Mouse (Mus musculus) intestine, embryonic 15.5 days (tissue): ENCODE measurements around the gene Acly. TPM values are rescaled to one million over a fixed set of nuclear protein-coding genes. Genes with fewer than 3 reads are reported as not detected.
A peak's percentile ranks its signal among the peaks of the same experiment; 100 is the strongest.

Experiments
- ATAC-seq: fragments of 200-750 bp; cut with Nextera tagmentation; 2 replicates; pipeline ENCODE4 v1.8.0; 2017; ENCODE audit warnings: moderate TSS enrichment, moderate library complexity
- H3K27ac ChIP-seq: fragments of 300-500 bp; sonication (generic); 2 replicates; pipeline ENCODE4 v1.5.1; 2015; ENCODE audit warnings: mild to moderate bottlenecking, inconsistent platforms
- H3K27me3 ChIP-seq: fragments of 300-500 bp; sonication (generic); replicated peaks from 2 replicates; pipeline ENCODE4 v1.6.1; 2015; ENCODE audit warnings: inconsistent platforms
- H3K36me3 ChIP-seq: fragments of 300-500 bp; sonication (generic); 2 replicates; pipeline ENCODE4 v1.6.1; 2015; ENCODE audit warnings: inconsistent platforms
- H3K4me1 ChIP-seq: fragments of 300-500 bp; sonication (generic); replicated peaks from 2 replicates; pipeline ENCODE4 v1.6.1; 2015; ENCODE audit warnings: inconsistent platforms
- H3K4me2 ChIP-seq: fragments of 300-500 bp; sonication (generic); replicated peaks from 2 replicates; pipeline ENCODE4 v1.6.1; 2015; ENCODE audit warnings: mild to moderate bottlenecking, inconsistent platforms
- H3K4me3 ChIP-seq: fragments of 300-500 bp; sonication (generic); replicated peaks from 2 replicates; pipeline ENCODE4 v1.5.1; 2015; ENCODE audit warnings: inconsistent platforms
- H3K9ac ChIP-seq: fragments of 300-500 bp; sonication (generic); 2 replicates; pipeline ENCODE4 v1.6.1; 2015; ENCODE audit warnings: inconsistent platforms
- H3K9me3 ChIP-seq: fragments of 300-500 bp; sonication (generic); 2 replicates; pipeline ENCODE4 v1.6.1; 2016; ENCODE audit warnings: inconsistent platforms
- WGBS: fragments of 180-500 bp; shearing (Covaris S2); methylation state at CpG from one replicate; pipeline ENCODE4 v1.1.7; 2015; 5-methylcytosine and 5-hydroxymethylcytosine counted together
- polyA plus RNA-seq: library from polyadenylated mRNA; unstranded; fragments of >200 nt; fragmentation: Nextera tagmentation; extraction: Ambion mirVana; gene quantifications from 2 replicates; pipeline ENCODE4 v1.2.1, GENCODE M21; 2015

Acly gene
- polyA plus RNA-seq, 1 experiment from 2014 or later, result 153 TPM

GRCm38 (mm10) chr11:100500241-100500640 lies 27.6 kb downstream of the Acly start:
- H3K27ac ChIP-seq, result no peak overlapping the region
- WGBS, result 87% methylated on average over 3 of the region's 3 CpGs
- H3K9ac ChIP-seq, result no peak overlapping the region
- H3K4me2 ChIP-seq, result no peak overlapping the region
- no peaks in the 10 kb centered on the region for H3K27me3 ChIP-seq
- H3K9me3 ChIP-seq, result no peaks in the 10 kb centered on the region
- peaks cover 71% of the 10 kb centered on the region for H3K36me3 ChIP-seq
- ATAC-seq, result no peak
- H3K4me3 ChIP-seq, result no peak overlapping the region
- H3K4me1 ChIP-seq, result no peaks in the 10 kb centered on the region

DNA sequence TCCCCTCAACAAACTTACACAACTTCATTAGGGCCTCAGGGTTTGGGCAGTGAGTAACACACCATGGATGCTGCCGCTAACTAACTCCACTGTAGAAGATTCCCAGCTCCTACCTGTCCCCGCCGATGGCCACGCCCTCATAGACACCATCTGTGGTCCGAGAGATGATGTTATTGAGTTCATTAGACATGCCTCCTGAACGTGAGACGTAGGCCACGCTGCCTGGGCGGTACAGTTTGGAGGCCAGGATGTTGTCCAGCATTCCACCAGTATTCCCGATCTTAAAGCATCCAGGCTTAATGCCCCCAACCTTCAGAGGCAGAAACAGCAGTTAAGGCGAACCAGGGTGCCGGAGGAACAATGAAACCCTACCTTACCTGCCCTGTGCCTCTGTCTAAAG lies 34.0 kb downstream of the Acly start:
- no peaks in the 10 kb centered on the region for H3K4me1 ChIP-seq
- H3K27ac ChIP-seq, result no peak overlapping the region
- peaks cover 64% of the 10 kb centered on the region for H3K36me3 ChIP-seq
- H3K4me2 ChIP-seq, result no peak overlapping the region
- WGBS, result 89% methylated on average over 12 of the region's 12 CpGs
- H3K27me3 ChIP-seq, result no peaks in the 10 kb centered on the region
- no peak overlapping the region for H3K4me3 ChIP-seq
- H3K9me3 ChIP-seq, result no peaks in the 10 kb centered on the region
- ATAC-seq, result no peak
- H3K9ac ChIP-seq, result no peak overlapping the region

- H3K36me3 ChIP-seq, result peaks cover 46% of the 10 kb centered on the region
- H3K9me3 ChIP-seq, result no peaks in the 10 kb centered on the region
- no peaks in the 10 kb centered on the region for H3K4me1 ChIP-seq
- H3K4me2 ChIP-seq, result no peak overlapping the region
- no peak overlapping the region for H3K4me3 ChIP-seq
- 85% methylated on average over 6 of the region's 6 CpGs for WGBS
- H3K9ac ChIP-seq, result no peak overlapping the region
- no peak overlapping the region for H3K27ac ChIP-seq
- ATAC-seq, result no peak
- H3K27me3 ChIP-seq, result no peaks in the 10 kb centered on the region
Observed at GRCm38 (mm10) chr11:100490951-100491350, 36.8 kb downstream of the Acly start.

- ATAC-seq, result no peak
- no peaks in the 10 kb centered on the region for H3K4me1 ChIP-seq
- H3K27me3 ChIP-seq, result no peaks in the 10 kb centered on the region
- 83% methylated on average over 8 of the region's 8 CpGs for WGBS
- no peaks in the 10 kb centered on the region for H3K9me3 ChIP-seq
- H3K27ac ChIP-seq, result no peak overlapping the region
- H3K4me3 ChIP-seq, result no peak overlapping the region
- H3K4me2 ChIP-seq, result no peak overlapping the region
- peaks cover 46% of the 10 kb centered on the region for H3K36me3 ChIP-seq
- H3K9ac ChIP-seq, result no peak overlapping the region
Observed at GRCm38 (mm10) chr11:100485801-100486538, 41.8 kb downstream of the Acly start.

- Histone ChIP-seq H3K9me3 (no peaks in the 10 kb centered on the region), H3K27me3 (no peaks in the 10 kb centered on the region), H3K4me1 (no peaks in the 10 kb centered on the region), H3K4me3 (no peak overlapping the region), H3K4me2 (no peak overlapping the region), H3K9ac (no peak overlapping the region), H3K27ac (no peak overlapping the region), H3K36me3 (peaks cover 44% of the 10 kb centered on the region)
- 95% methylated on average over 3 of the region's 3 CpGs for WGBS
- no peak for ATAC-seq
Observed at GRCm38 (mm10) chr11:100484461-100484860, 43.3 kb downstream of the Acly start.

GRCm38 (mm10) chr11:100479152-100479551 lies 48.6 kb downstream of the Acly start:
- peaks cover 32% of the 10 kb centered on the region for H3K36me3 ChIP-seq
- no peak for ATAC-seq

GRCm38 (mm10) chr11:100476281-100476680 lies 51.5 kb downstream of the Acly start:
- Histone ChIP-seq H3K4me2 (no peak overlapping the region), H3K4me3 (no peak overlapping the region), H3K27ac (no peak overlapping the region), H3K9ac (no peak overlapping the region), H3K9me3 (no peaks in the 10 kb centered on the region), H3K4me1 (peaks cover 2% of the 10 kb centered on the region; the same call in 1 of the 2 replicates), H3K36me3 (peaks cover 16% of the 10 kb centered on the region), H3K27me3 (no peaks in the 10 kb centered on the region)
- no peak for ATAC-seq
- 80% methylated on average over 5 of the region's 5 CpGs for WGBS

More at GRCm38 (mm10) chr11:100479152-100479551, 48.6 kb downstream of the Acly start:
- Histone ChIP-seq H3K4me1 (no peaks in the 10 kb centered on the region), H3K27me3 (no peaks in the 10 kb centered on the region), H3K9ac (no peak overlapping the region), H3K9me3 (no peaks in the 10 kb centered on the region), H3K4me2 (no peak overlapping the region), H3K27ac (no peak overlapping the region), H3K4me3 (no peak overlapping the region)
- 49% methylated on average over 7 of the region's 7 CpGs for WGBS

GRCm38 (mm10) chr11:100472935-100473295 lies 54.9 kb downstream of the Acly start:
- no peak overlapping the region for H3K9ac ChIP-seq
- H3K9me3 ChIP-seq, result no peaks in the 10 kb centered on the region
- WGBS, result 39% methylated on average over 5 of the region's 5 CpGs
- no peaks in the 10 kb centered on the region for H3K27me3 ChIP-seq
- H3K4me2 ChIP-seq, result no peak overlapping the region
- H3K4me3 ChIP-seq, result peak overlapping the region; percentile 96; the same call in 1 of the 2 replicates
- peaks cover 4% of the 10 kb centered on the region for H3K36me3 ChIP-seq
- no peak overlapping the region for H3K27ac ChIP-seq
- peaks cover 10% of the 10 kb centered on the region for H3K4me1 ChIP-seq
- peak; percentile 57 for ATAC-seq

- H3K4me3 ChIP-seq, result peak within 1 kb of the TSS; percentile 96
- H3K27ac ChIP-seq, result peak within 1 kb of the TSS; percentile 64
- H3K4me1 ChIP-seq, result peaks cover 10% of the 10 kb centered on the region
- WGBS, result under 1% methylated on average over 83 of the region's 83 CpGs
- H3K9ac ChIP-seq, result peak within 1 kb of the TSS; percentile 91
- no peaks in the 10 kb centered on the region for H3K27me3 ChIP-seq
- H3K9me3 ChIP-seq, result no peaks in the 10 kb centered on the region
- peaks cover 4% of the 10 kb centered on the region for H3K36me3 ChIP-seq
- peak within 1 kb of the TSS; percentile 84 for H3K4me2 ChIP-seq
- peak; percentile 96 for ATAC-seq
Observed at GRCm38 (mm10) chr11:100472197-100472934, 55.4 kb downstream of the Acly start, which contains the start of gene Klhl11. Gene Klhl11 (minus strand): TSS chr11:100472741.

DNA sequence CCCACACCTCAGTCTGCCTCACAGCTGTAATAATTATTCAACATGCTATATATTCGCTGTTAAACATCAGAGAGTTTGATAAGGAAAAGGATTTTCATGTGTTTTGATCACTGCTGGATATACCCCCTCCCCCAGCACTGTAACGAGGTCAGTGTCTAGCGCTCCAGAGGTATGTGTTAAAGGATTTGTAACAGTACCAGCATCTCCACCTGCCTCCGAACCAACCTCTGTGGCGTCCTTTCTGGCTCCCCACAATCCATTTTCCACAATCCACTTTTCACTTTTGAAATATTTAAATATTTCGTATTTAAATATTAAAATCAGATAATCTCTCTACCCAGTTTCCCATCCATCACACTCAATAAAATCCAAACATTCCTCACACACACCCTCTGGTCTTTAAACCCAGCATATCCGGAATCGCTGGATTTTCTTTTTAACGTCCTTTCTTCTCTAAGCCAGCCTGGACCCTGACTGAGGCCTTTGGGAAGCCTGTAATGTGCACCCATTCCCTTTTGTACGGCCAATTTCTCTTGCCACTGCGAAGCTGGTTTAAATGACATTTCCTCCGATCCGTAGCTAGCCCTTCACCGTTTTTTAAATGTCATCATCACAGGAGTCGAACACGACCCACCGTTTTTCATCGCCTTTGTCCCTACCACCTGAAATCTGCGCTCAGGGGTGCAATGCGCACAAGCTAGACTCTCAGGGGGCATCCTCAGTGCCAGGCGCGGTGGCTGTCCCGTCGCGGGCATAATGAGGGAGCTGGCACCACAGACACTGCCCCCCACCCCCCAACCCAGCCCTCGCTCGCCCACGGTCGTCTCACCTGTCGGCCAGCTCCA lies 56.2 kb downstream of the Acly start:
- Histone ChIP-seq H3K36me3 (no peaks in the 10 kb centered on the region), H3K4me2 (peak overlapping the region; percentile 84), H3K9me3 (no peaks in the 10 kb centered on the region), H3K9ac (peak overlapping the region; percentile 91), H3K27ac (no peak overlapping the region), H3K4me1 (peaks cover 10% of the 10 kb centered on the region), H3K27me3 (no peaks in the 10 kb centered on the region), H3K4me3 (peak overlapping the region; percentile 96)
- 4% methylated on average over 30 of the region's 30 CpGs for WGBS
- ATAC-seq, result peak; percentile 11; the same call in 1 of the 2 replicates

DNA sequence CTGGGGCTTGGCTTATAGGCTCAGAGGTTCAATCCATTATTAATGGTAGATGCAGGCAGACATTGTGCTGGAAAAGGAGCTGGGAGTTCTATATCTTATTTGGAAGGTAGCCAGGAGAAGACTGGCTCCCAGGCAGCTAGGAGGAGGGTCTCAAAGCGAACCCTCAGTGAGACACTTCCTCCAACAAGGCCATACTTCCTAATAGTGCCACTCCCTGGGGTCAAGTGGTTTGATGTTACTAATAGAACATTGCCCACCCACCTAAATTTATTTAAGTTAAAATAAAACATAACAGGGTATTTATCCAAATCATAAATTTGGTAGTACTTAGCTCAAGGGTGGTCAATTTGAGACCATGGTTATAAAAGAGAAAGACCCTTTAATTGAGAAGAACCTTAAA lies 62.0 kb downstream of the Acly start:
- no peaks in the 10 kb centered on the region for H3K27me3 ChIP-seq
- H3K9me3 ChIP-seq, result no peaks in the 10 kb centered on the region
- ATAC-seq, result no peak
- no peak overlapping the region for H3K9ac ChIP-seq
- no peak overlapping the region for H3K4me2 ChIP-seq
- no peak overlapping the region for H3K27ac ChIP-seq
- 73% methylated on average over 1 of the region's 1 CpGs for WGBS
- peaks cover 4% of the 10 kb centered on the region for H3K4me1 ChIP-seq
- 0 out of 2 replicates have a peak, but pooled peaks cover 4% of the 10 kb centered on the region for H3K36me3 ChIP-seq
- no peak overlapping the region for H3K4me3 ChIP-seq

DNA sequence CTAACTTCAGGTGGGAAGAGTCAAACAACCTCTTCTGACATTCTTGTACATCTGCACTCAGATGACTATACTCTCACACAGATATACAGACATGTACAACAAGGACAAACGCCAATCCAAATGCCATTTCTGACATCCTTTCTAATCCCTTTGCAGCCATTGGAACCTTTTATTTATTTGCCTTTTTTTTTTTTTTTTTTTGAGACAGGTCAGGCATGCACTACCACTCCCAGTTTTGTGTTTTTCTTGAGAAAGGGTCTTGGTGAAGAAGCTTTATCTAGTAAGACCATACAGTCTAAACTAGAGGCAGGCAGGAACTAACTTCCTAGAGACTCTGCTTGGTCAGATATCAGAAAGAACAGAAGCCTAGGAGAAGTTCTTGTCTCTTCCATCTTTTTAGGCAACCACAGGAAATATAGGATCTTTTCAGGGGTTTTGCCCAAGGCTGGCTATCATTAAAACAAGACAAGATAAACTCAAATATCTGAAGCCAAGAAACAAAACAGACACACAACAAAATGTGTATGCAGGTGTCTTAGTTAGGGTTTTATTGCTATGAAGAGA lies 62.5 kb downstream of the Acly start:
- Histone ChIP-seq H3K36me3 (0 out of 2 replicates have a peak, but pooled peaks cover 4% of the 10 kb centered on the region), H3K27me3 (no peaks in the 10 kb centered on the region), H3K27ac (no peak overlapping the region), H3K9me3 (no peaks in the 10 kb centered on the region), H3K4me1 (no peaks in the 10 kb centered on the region), H3K9ac (no peak overlapping the region), H3K4me3 (no peak overlapping the region), H3K4me2 (no peak overlapping the region)
- ATAC-seq, result no peak
- WGBS, result 84% methylated on average over 1 of the region's 1 CpGs
